Mouse (Mus musculus) embryonic facial prominence, embryonic 11.5 days (tissue): ENCODE results near the gene Ap2m1. TPM values are rescaled to one million over a fixed set of nuclear protein-coding genes. Genes with fewer than 3 reads are reported as not detected.

Experiments
- ATAC-seq: fragments of 200-750 bp; cut with Nextera tagmentation; replicated peaks from 2 replicates; pipeline ENCODE4 v1.8.0; 2017; ENCODE audit warnings: low read depth; ENCODE audit not compliant: insufficient number of reproducible peaks, low FRiP score, low TSS enrichment
- DNase-seq: peaks from one replicate; pipeline ENCODE4 v3.0.0-alpha.2; 2015; ENCODE audit warnings: low spot score
- H3K27ac ChIP-seq: fragments of 300-500 bp; sonication (generic); replicated peaks from 2 replicates; pipeline ENCODE4 v1.5.1; 2014; ENCODE audit warnings: mild to moderate bottlenecking, low read depth, low read length, control low read depth
- H3K27me3 ChIP-seq: fragments of 300-500 bp; sonication (generic); 2 replicates; pipeline ENCODE4 v1.6.1; 2014; ENCODE audit warnings: mild to moderate bottlenecking, low read length, moderate library complexity, mixed read lengths; ENCODE audit not compliant: control insufficient read depth, insufficient read depth
- H3K36me3 ChIP-seq: fragments of 300-500 bp; sonication (generic); replicated peaks from 2 replicates; pipeline ENCODE4 v1.6.1; 2014; ENCODE audit warnings: low read depth, mild to moderate bottlenecking, low read length, moderate library complexity, mixed read lengths; ENCODE audit not compliant: control insufficient read depth, insufficient read depth
- H3K4me1 ChIP-seq: fragments of 300-500 bp; sonication (generic); 2 replicates; pipeline ENCODE4 v1.6.1; 2014; ENCODE audit warnings: low read length, mixed read lengths; ENCODE audit not compliant: control insufficient read depth, insufficient read depth
- H3K4me2 ChIP-seq: fragments of 300-500 bp; sonication (generic); 2 replicates; pipeline ENCODE4 v1.6.1; 2014; ENCODE audit warnings: low read depth, mild to moderate bottlenecking, control low read depth, low read length, moderate library complexity
- H3K4me3 ChIP-seq: fragments of 300-500 bp; sonication (generic); 2 replicates; pipeline ENCODE4 v1.5.1; 2014; ENCODE audit warnings: low read depth, low read length, control low read depth
- H3K9ac ChIP-seq: fragments of 300-500 bp; sonication (generic); replicated peaks from 2 replicates; pipeline ENCODE4 v1.6.1; 2014; ENCODE audit warnings: mild to moderate bottlenecking, control low read depth, low read length
- H3K9me3 ChIP-seq: fragments of 300-500 bp; sonication (generic); replicated peaks from 2 replicates; pipeline ENCODE4 v1.6.1; 2016; ENCODE audit warnings: mild to moderate bottlenecking, low read length, inconsistent platforms, mixed read lengths; ENCODE audit not compliant: control insufficient read depth
- WGBS: fragments of 180-500 bp; shearing (Covaris S2); extraction: QIAGEN DNeasy Blood & Tissue Kit; methylation state at CpG from one replicate; pipeline ENCODE4 v1.1.7; 2014; 5-methylcytosine and 5-hydroxymethylcytosine counted together
- polyA plus RNA-seq: library from polyadenylated mRNA; unstranded; fragments of >200 nt; fragmentation: Nextera tagmentation; extraction: Ambion mirVana; gene quantifications from 2 replicates; pipeline ENCODE4 v1.2.1, GENCODE M21; 2014

Ap2m1 gene
- polyA plus RNA-seq, 1 experiment from 2014 or later: 756 TPM

DNA sequence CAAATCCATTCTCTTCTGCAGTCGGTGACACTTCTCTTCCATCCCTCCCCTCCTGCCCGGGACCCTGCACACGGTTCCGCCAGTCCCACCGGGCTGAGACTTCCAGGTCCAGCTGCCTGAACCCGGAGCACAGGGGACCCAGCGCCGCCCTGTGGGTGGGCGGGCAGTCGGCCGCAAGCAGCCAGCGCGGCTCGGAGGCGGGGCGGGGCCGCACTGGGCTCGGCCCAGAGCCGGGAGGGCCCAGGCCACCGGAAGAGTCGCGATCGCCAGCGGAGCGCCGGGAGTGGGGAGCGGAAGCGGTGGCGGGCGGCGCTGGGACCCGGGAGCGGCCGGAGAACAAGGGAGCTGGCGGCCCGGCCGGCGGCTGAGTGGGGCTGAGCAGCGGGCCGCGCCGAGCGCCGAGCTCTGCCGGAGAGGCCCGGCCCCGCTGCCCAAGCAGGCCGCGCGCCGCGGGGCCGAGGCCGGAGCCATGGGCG, 18.5 kb upstream of the Ap2m1 start, which contains the start of gene Dvl3:
Gene Dvl3 (plus strand): TSS at position 257 of the 476 bp plus-strand sequence.
- peak; percentile 93 for ATAC-seq
- 0% methylated on average over 55 of the region's 55 CpGs for WGBS
- no peaks in the 10 kb centered on the region for H3K4me1 ChIP-seq

DNA sequence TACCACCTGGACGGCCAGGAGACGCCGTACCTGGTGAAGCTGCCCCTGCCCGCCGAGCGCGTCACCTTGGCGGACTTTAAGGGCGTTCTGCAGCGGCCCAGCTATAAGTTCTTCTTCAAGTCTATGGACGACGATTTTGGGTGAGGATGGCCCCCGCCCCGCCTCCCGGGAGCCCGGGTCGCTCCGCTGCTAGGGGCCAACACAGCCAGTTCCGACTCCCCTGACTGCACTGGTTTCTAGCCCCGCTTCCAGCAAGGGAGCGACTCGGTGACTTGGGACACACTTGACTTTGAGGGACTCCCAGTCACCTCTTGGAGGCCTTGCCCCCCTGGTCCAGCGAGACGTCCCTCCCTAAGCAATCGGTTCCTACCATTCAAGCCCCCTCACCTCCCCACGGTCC, 18.1 kb upstream of the Ap2m1 start:
- Histone ChIP-seq H3K36me3 (peaks cover 6% of the 10 kb centered on the region), H3K27me3 (no peaks in the 10 kb centered on the region), H3K27ac (peak overlapping the region; percentile 83), H3K9ac (peak overlapping the region; percentile 95), H3K9me3 (no peaks in the 10 kb centered on the region), H3K4me2 (peak overlapping the region; percentile 87), H3K4me3 (peak overlapping the region; percentile 86), H3K4me1 (no peaks in the 10 kb centered on the region)
- under 1% methylated on average over 26 of the region's 26 CpGs for WGBS
- DNase-seq: no peak
- ATAC-seq: no peak; the same call in none of the 2 replicates

More for the DNA sequence above, 18.5 kb upstream of the Ap2m1 start, which contains the start of gene Dvl3:
- H3K9ac ChIP-seq: peak within 1 kb of the TSS; percentile 95
- peak; percentile 95 for DNase-seq
- H3K36me3 ChIP-seq: peaks cover 3% of the 10 kb centered on the region
- H3K27ac ChIP-seq: peak within 1 kb of the TSS; percentile 83
- H3K27me3 ChIP-seq: no peaks in the 10 kb centered on the region
- peak within 1 kb of the TSS; percentile 86 for H3K4me3 ChIP-seq
- H3K4me2 ChIP-seq: peak within 1 kb of the TSS; percentile 87
- H3K9me3 ChIP-seq: no peaks in the 10 kb centered on the region

DNA sequence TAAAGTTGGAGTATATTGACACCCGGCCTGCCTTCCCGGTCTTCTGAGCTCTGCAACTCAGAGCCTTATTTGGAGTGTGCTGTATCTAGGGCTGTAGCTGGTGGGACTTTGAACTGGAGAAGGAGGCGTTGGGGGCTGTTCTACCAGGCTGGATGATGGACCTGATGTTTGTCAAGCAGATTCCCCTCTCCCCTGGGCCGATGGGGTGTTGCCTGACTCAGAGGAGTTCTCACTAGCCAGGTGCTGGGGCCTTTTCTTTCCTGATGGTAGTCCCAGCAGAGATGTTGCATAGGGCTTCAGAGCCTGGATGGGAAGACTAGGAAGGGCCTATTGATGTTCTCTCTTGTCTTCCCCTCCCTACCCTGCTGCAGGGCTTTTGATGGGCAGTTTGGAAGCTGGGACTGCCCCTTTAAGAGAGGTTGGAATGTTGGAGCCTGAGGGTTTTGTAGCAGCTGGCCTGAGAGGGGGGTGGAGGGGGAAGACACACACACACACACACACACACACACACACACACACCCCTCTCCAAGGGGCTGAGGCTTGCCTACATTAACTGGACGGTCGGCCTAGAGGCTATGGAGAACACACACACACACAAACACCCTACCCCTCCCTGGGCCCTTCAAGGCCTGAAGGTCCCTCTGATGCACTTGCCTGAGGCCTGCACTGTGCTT, 17.4 kb upstream of the Ap2m1 start:
- Histone ChIP-seq H3K4me1 (no peaks in the 10 kb centered on the region), H3K4me3 (peak overlapping the region; percentile 86), H3K9ac (peak overlapping the region; percentile 95), H3K36me3 (peaks cover 6% of the 10 kb centered on the region), H3K4me2 (peak overlapping the region; percentile 87), H3K27ac (peak overlapping the region; percentile 83), H3K9me3 (no peaks in the 10 kb centered on the region), H3K27me3 (no peaks in the 10 kb centered on the region)
- ATAC-seq (peak; percentile 67), DNase-seq (peak; percentile 73)
- under 1% methylated on average over 6 of the region's 6 CpGs for WGBS

DNA sequence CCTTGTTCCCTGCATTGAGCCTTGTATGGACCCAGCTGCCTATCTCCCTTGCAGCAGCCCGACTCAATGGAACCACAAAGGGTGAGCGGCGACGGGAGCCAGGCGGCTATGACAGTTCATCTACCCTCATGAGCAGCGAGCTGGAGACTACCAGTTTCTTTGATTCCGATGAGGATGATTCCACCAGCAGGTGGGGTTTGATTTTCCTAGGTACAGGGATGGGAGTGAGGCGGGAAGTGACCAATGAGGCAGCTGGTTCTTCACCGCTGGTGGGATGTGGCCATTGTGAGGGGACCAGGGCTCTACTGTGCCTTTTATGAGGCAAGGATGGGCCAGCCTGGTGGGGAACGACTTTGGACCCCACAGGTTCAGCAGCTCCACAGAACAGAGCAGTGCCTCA, 11.4 kb upstream of the Ap2m1 start:
- H3K27me3 ChIP-seq: no peaks in the 10 kb centered on the region
- no peaks in the 10 kb centered on the region for H3K4me1 ChIP-seq
- peaks cover 34% of the 10 kb centered on the region for H3K36me3 ChIP-seq
- no peak overlapping the region for H3K4me3 ChIP-seq
- H3K9me3 ChIP-seq: no peaks in the 10 kb centered on the region
- no peak overlapping the region for H3K4me2 ChIP-seq
- WGBS: 82% methylated on average over 10 of the region's 10 CpGs
- H3K9ac ChIP-seq: no peak overlapping the region
- DNase-seq (no peak), ATAC-seq (no peak)
- H3K27ac ChIP-seq: no peak overlapping the region

DNA sequence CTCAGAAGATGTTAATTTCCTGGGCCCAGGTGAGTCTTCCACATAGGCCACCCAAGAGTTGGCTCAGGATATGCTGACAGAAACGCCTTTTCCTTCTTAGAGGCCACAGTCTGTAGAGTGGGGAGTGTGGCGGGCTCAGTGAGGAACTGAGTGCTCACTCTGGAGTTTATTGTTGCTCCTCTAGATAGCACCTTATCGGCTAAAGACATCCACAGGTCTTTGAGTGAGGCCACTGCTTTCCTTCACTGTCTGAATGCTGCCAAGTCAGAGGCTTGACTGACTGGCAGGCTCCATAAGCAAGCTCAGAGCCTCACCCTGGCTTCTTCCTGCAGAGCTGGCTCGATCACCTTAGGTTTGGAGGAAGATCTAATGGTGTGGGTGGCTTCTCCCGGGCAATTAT, 6.5 kb upstream of the Ap2m1 start:
- H3K9ac ChIP-seq: no peak overlapping the region
- ATAC-seq: no peak
- DNase-seq: no peak
- H3K27me3 ChIP-seq: no peaks in the 10 kb centered on the region
- H3K4me3 ChIP-seq: no peak overlapping the region
- H3K27ac ChIP-seq: no peak overlapping the region
- 91% methylated on average over 5 of the region's 5 CpGs for WGBS
- H3K9me3 ChIP-seq: no peaks in the 10 kb centered on the region
- peaks cover 34% of the 10 kb centered on the region for H3K36me3 ChIP-seq
- no peaks in the 10 kb centered on the region for H3K4me1 ChIP-seq
- H3K4me2 ChIP-seq: no peak overlapping the region

DNA sequence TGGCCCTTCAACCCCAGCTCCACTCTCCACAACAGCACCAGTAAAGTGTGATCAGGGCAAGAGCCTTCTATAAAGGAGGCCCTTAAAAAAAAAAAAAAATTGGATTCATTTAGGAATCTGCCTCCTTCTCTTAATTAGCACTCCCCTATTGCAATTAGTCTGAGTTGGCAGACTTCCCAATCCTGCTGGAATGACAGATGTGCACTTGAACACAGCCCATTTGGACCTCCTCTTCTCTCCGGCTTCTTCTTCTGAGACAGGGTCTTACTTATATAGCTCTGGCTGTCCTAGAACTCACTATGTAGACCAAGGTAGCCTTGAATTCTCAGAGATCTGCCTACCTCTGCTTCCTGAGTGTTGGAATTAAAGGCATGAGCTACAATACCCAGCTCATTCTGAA, 5.9 kb upstream of the Ap2m1 start:
- peaks cover 32% of the 10 kb centered on the region for H3K36me3 ChIP-seq
- no peak for ATAC-seq
- WGBS: 94% methylated on average over 1 of the region's 1 CpGs

DNA sequence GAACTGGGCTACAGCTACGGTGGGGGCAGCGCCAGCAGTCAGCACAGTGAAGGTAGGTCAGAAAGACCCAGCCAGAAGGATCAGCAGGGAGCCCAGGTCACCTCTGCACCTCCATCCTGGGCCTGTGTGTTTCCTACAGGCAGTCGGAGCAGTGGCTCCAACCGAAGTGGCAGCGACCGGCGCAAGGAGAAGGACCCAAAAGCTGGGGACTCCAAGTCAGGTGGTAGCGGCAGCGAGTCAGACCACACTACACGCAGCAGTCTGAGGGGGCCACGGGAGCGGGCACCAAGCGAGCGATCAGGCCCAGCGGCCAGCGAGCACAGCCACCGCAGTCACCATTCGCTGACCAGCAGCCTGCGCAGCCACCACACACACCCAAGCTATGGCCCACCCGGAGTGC, 4.3 kb upstream of the Ap2m1 start:
- DNase-seq (no peak), ATAC-seq (no peak)
- 96% methylated on average over 20 of the region's 20 CpGs for WGBS
- H3K9me3 ChIP-seq: no peaks in the 10 kb centered on the region
- no peaks in the 10 kb centered on the region for H3K27me3 ChIP-seq
- no peak overlapping the region for H3K4me3 ChIP-seq
- no peaks in the 10 kb centered on the region for H3K4me1 ChIP-seq
- no peak overlapping the region for H3K4me2 ChIP-seq
- peaks cover 29% of the 10 kb centered on the region for H3K36me3 ChIP-seq
- H3K9ac ChIP-seq: no peak overlapping the region
- no peak overlapping the region for H3K27ac ChIP-seq

More for the DNA sequence above, 5.9 kb upstream of the Ap2m1 start:
- Histone ChIP-seq H3K27ac (no peak overlapping the region), H3K27me3 (no peaks in the 10 kb centered on the region), H3K4me2 (no peak overlapping the region), H3K9ac (no peak overlapping the region), H3K4me3 (no peak overlapping the region), H3K9me3 (no peaks in the 10 kb centered on the region), H3K4me1 (no peaks in the 10 kb centered on the region)
- DNase-seq: no peak

DNA sequence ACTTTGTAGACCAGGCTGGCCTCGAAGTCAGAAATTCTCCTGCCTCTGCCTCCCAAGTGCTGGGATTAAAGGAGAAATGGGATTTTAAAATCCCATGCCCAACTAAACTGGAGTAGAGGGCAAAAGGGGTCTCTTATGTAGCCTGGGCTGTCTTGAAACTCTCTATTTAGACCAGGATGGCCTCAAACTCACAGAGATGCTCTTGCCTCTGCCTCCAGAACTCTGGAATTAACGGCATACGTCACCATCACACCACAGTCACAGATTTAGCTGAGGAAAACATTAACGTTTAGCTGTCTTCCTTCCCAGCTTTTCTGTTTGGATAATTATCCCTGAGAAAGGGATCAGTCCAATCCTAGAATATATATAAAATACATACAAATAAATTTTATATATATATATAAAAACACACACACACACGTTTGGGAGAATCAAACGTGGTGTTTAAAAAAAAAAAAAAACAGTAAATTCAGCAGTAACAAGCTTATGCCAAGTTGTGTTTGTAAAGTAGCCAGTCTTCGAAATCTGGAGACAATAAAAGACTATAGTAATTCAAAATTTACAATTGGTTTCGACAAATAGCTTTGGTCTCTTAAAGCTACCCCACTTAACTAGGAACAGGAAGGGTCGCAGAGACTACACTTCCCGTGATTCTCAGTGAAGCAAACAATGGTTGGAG, 522 bp upstream of the Ap2m1 start:
- DNase-seq (no peak), ATAC-seq (no peak)
- H3K4me2 ChIP-seq: no peak overlapping the region
- H3K9ac ChIP-seq: no peak overlapping the region
- H3K4me1 ChIP-seq: peaks cover 3% of the 10 kb centered on the region
- no peaks in the 10 kb centered on the region for H3K9me3 ChIP-seq
- no peaks in the 10 kb centered on the region for H3K27me3 ChIP-seq
- no peak overlapping the region for H3K4me3 ChIP-seq
- H3K27ac ChIP-seq: no peak overlapping the region
- WGBS: 49% methylated on average over 10 of the region's 10 CpGs
- H3K36me3 ChIP-seq: peaks cover 9% of the 10 kb centered on the region
